Mouse (Mus musculus) hematopoietic stem cell, adult 5-6 weeks (primary cell): Measurements from ENCODE around the gene Tmem41b. TPM values are rescaled to one million over a fixed set of nuclear protein-coding genes. Genes with fewer than 3 reads are reported as not detected.
"Not testable (repeated sequence)": the region's sequence is repeated elsewhere in the genome, so short reads cannot be mapped to it uniquely, and the experiment has no call there.

Source experiments
- ATAC-seq, 2 experiments: fragments of 125-278 bp in 1 of 2; replicated peaks in 1 of 2; 2 replicates each; pipeline ENCODE4 v1.8.0; 2016 to 2017; ENCODE audit warnings: inconsistent platforms in 2 of 2, mild to moderate bottlenecking in 2 of 2, moderate number of reproducible peaks in 2 of 2, low read depth in 1 of 2, moderate TSS enrichment in 1 of 2; ENCODE audit not compliant: low FRiP score in 2 of 2, poor library complexity in 2 of 2, severe bottlenecking in 2 of 2, insufficient read depth in 1 of 2, low TSS enrichment in 1 of 2
- total RNA-seq: library from RNA; stranded (forward); fragments of 172-1452, 232-1000 nt; gene quantifications from 2 replicates; pipeline ENCODE4 v1.2.3, GENCODE M21; 2017

Gene Tmem41b
- total RNA-seq = 37.3 and 39.4 TPM in 2 replicates

DNA sequence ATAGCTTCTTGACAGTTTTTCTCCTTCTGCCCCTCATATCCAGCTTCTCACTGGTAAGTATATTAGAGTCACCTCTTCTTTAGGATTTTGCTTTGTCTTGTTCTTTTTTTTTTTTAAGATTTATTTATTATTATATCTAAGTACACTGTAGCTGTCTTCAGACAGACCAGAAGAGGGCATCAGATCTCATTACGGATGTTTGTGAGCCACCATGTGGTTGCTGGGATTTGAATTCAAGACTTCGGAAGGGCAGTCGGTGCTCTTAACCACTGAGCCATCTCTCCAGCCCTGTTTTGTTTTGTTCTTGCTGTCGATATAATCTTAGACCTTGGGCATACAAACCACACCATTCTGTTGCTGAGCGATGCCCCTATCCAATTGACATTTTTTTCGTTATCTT, at the start of gene Tmem41b:
Tmem41b (minus strand) TSS at position 155 of the 400 bp plus-strand sequence.
- not testable (repeated sequence) for ATAC-seq

DNA sequence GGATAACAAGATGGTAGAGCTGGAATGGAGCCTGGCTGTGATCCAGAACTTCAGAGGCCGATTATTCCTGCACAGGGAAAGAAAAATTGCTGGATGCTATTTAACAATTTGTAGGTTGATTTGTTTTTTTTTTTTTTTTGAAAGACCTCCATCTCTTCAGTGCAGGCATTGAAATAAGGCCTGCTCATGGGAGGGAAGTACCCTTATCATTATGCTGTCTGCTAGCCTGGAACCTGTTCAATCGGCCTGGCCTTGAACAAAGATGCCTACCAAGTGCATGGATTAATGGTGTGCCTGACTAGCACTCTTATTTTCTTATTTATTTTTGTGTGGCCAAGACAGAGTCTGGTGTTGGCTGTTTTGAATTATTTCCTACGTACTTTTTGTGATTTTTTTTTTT, 43.6 kb upstream of the Tmem41b start:
- ATAC-seq = no peak

DNA sequence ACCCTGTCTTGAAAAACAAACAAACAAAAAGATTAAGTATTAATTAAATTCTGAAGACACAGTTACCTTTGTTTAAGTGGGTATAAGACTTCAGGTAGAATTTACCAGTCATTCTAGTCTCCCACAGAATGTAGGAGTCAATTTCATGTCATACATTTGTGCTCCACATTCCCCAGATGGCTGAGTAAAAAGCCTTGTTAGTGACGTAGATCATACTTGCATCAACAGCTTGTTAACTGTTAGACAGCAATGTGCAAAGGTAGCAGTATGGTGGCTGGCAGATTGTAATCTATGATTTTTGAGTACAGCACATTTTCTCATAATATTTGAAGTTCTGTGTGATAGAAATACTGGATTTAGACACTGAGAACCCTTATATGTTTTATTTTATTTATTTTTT, 42.1 kb upstream of the Tmem41b start:
- no peak for ATAC-seq

DNA sequence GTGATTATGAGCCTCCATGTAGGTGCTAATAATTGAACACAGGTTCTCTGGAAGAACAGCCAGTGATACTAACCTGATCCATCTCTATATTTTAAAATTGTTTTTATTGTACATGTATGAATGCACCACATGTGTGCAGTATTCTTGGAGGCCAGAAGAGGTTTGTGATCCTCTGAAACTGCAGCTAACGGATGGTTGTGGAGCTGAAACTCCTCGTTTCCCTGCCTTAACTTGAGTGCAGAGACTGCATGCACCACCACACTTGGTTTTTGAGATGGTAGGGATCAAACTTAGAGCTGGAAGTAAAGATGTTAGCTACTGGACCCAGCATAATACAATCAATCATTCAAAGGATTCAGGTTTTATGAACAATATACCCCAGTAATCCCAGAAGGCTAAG, 39.9 kb upstream of the Tmem41b start:
- ATAC-seq = no peak

DNA sequence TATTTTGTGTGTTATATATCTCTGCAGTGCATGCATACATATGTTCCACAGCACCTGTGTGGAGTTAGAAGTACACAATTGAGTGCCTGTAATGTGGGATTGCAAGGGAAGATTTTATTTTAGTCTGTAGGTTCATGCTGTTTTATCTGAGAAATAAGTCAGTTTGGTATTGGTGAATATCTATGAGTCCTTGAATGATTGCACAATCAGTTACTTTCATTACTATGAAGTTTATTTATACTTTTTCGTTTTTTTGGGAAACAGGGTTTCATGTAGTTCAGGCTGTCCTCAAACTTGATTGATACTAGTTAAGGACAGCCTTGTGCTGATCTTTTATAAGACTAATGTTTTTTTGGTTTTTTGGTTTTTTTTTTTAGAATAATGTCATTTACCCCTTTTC, 36.8 kb upstream of the Tmem41b start:
- ATAC-seq = no peak

DNA sequence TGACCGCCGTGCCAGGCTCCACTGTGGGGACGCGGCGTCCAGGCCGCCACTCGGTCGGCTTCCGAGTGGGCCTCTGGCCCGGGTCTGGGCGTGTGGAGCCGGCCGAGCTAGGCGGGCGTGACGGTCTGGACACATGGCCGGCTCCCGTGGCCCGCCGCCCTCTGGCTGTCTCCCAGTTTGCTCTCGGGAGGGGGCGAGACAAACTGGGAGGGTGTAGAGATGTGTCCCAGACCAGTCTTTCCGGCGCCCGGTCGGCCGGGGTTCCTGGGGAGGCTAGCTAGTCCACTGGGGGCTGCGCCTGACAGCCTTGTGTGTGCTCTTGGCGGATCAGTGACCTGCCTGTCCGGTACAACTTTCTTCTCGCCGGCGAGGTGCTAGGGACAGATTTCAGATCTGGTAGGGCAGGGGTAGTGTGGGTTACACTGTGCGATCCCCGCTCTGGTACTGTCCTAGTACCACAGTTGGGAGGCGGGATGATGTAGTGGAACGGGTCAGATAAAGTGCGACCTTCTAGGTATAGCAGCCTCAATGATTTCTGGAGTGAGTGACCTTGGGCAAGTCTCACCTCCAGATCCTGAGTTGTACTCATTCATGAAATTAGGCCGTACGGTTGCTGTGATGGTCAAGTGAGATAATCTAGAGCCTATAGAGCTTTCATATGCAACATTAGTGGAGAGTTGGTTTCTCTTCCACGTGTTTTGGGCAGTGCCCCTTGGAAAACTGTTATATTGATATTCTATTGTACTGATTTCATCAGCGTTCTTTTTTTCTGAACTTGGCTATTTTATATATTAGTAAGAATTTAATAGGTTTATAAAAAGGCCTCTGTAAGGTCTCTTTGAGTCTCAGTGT, 32.1 kb upstream of the Tmem41b start:
- peak; percentile 27 to 58; a peak in 3 of 4 replicates for ATAC-seq

DNA sequence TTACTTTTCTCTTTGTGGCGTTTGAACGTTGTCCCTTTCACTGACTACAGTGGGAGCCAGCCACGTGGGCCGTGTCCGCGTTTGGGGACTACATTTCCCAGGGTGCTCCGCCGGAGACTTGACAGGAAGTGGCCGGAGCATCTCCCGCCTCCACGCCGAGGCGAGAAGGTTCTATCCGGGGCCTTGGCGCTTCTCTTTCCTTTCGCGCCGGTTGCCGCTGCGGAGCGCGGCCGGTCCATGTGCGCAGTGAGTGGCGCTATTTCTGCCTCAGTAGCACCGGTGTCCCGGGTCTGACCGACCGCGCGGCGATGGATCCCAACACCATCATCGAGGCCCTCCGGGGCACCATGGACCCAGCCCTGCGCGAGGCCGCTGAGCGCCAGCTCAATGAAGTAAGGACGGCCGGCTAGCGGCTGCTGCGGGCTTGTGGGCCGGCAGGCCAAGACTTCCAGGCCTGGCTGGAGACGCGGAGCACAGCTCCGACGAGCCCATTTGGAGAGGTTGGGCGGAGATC, 31.4 kb upstream of the Tmem41b start, which contains the start of gene Ipo7:
Ipo7 (plus strand) TSS at position 158 of the 514 bp plus-strand sequence.
- peak; percentile 99 for ATAC-seq

DNA sequence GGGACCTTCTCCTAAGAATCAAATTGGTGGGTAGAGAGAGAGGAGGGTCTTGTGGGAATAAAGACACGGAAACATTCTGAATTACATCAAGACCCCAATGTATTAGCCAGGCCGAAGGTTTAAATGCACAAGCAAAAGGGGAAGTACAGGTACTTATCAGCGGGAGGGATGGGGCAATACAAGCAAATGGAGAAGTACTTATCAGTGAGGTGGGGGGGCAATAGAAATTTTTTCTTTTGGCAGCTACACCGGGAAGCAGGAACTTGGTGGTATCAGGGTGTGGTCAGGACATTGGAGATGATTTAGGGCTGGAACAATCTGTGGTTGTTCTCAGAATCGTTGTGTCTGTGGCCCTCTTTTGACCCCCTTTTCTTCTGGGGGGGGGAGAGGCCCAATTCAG, 27.5 kb upstream of the Tmem41b start:
- no peak for ATAC-seq

DNA sequence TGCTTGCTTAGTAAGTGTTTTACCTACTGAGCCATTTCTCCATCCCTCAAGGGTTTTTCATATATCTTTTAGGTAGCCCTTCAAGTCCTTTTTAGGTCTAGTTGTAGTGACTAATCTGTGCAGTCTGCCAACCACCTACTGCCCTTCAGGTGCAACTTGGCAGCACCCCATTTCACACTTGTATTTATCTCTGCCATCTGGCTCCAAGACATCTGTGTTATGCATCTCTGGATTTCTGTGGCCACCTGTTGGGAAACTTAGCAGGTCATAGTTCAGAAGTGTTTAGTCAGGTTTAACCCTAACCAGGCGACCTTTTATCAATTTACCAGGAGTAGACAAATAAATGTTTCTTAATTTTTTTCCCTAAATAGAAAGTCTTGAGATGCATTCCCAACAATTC, 24.7 kb upstream of the Tmem41b start:
- ATAC-seq = no peak

DNA sequence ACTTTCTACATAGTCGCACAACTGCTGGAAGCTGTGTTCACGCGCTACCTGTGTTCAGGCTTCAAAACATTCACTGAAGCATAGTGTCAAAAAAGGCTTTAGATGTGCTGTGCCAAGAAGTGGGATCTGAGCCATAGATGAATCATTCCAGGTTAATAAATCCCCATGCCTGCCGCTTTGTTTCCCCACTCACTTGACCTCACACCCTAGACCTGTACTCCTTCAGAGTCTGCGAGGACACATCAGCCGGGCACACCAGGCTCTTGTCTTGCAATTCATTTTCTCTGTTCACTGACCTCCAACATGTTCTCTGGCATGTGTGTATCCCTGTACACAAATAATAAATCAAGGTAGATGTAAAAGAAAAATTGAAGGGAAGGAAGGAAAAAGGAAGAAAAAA, 22.4 kb upstream of the Tmem41b start:
- ATAC-seq = no peak

DNA sequence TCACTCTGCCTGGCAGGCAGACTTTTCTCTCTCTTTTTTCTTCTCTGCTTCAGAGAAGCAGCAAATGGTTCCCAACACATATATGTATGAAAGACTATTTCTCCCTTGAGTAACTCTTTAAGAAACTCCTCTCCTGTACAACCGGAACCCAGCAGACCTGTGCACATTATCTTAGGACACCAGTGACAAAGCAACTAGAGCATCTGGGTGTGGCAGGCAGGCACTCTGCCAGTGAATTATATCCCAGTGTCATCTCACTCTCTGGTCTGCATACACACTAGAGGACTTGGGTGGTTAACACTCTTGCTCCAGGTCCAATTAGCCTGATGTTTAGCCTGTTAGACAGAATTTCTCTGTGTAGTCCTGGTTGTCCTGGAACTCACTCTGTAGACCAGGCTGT, 21.8 kb upstream of the Tmem41b start:
- ATAC-seq = no peak

DNA sequence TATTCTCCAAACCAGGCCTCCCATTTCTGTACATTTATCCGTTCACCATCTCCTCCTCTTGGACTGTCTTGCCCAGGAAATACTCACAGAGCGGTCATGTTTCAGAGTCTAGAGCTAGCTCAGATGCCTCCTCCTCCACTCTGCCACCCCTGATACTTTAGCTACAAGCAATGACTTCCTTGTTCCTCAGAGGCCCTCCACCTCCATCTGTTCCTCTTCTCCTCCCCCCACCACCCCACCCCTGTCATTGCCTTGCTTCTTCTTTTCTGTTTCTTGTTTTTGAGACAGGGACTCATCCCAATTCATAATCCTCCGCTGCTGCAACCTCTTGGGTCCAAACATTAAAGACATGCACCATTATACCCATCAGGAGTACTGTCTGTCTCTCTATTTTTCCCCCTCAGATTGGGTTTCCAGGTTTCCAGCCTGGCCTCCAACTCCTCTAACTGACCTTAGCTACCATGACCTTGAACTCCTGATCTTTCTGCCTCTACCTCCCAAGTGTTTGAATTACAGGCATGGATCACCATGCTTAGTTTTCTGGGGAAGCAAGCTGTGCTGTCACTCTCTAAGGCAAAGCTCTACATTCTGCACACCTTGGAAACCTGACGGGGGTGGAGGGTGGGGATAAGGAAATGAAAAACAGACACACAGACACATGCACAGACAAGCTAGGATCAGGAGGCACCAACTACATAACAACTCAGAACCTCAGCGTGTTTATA, 19.9 kb upstream of the Tmem41b start:
- peak; percentile 53 to 70; a peak in 2 of 4 replicates for ATAC-seq

DNA sequence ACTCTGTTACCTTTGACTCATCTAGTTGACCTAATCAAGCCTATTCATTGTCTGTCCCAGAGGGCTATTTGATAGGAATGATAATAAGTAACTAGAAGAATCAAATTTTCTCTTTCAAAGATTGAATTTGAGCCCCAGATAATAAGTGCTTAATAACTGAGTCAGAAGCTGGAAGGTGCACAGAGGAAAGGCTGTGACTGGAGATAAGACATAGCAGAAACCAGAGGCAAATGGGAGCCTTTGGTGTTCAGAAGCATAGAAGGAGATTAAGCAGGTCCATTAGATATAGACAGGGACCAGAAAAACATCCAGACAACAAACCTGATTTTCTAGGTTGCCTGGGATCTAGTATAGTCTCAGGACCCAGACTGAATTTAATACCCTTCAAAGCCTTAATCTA, 19.2 kb upstream of the Tmem41b start:
- ATAC-seq = no peak

DNA sequence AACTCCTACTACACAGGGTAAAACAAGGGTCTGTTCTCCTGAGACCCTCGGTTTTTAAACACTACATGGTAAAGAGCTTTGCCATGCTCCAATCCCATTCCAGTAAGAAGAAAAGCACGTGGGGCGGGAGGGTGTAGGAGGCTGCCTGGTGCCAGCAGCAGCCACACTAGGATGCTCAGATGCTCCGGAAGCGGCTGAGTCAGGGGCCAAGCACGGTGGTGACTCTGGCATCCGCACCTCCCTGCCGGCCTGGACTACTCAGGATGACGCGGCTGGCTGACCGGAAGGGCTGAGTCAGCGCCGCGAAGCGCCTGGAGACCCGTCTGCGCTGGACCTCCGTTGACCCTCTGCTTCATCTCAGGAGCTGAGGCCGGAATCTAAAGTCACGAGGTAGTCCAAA, 16.2 kb upstream of the Tmem41b start:
- ATAC-seq = no peak; a peak in 1 of 4 replicates

DNA sequence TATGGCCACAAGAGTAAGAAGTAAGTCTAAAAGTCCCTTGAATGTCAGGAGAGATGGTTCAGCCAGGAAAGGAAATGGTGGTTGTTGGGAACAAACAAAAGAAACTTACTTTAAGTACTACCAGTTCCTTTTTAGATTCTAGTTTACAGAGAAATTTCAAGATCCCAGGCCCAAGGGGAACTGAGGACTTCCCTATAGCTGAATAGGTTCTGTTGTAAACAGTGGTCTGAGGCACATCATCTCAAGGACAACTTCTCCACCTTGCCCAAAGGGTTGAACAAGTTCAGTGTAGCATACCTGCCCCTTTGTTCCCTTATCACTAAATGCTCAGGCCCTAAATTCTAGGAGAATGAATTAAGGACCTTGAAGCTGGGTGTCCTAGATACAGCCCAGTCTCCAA, 15.4 kb upstream of the Tmem41b start:
- ATAC-seq = peak in 1 of 2 experiments; percentile 38; a peak in 1 of 4 replicates

DNA sequence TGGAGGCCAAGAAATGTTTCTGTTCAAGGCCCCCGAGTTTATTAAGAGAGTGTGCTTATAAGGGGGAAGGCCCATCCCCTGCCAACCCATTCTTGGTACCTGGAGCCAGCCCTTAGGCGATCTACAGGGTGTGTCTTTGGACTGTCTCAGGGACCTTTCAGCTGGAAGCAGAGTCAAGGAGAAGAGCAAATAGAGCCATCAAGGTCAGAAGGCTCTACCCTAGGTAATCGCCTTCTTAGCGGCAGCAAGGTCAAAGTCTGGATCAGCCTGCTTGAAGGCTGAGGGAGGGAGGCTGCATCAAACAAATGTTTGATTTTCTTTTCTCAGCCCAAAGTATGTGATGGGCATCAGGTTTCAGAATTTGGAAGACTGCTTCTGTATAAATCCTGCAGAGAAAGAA, 11.7 kb upstream of the Tmem41b start:
- ATAC-seq = no peak

DNA sequence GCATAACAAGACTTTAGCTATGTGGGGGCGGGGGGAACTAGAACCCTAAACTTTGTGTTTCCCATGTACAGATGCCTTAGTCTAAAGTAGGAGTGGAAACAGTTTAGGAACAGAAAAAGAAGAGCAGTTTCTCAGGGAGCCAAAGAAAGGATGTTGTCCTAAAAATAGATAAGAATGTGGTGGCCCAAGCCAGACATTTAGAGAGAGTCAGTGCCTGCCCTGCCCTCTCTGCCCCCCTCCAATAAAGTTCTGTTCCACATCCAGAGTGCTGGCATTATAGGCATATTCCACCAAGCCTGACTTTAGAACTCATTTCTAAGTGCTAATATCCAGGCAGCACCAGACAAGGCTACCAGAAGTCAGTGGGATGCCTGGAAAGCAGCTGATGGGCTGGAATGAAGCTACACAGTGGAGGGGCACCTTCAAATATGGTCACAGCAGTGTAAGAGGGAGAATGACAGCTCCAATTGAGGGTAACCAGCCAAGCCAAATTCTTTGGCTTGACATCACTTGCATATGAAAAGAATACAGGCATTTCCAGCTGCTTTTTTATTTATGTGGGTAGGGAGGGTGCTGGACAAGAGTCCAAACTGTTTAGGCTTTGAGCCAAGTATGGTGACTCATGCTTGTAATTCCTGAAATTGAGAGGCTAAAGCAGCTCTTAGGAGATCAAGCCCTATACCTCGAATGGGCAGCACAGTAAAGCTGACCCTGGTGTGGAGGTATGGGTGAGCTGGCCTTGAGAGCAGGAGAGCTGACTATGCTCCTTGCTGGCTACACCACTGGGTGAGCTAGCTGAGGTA, 6.6 kb upstream of the Tmem41b start:
- no peak for ATAC-seq

DNA sequence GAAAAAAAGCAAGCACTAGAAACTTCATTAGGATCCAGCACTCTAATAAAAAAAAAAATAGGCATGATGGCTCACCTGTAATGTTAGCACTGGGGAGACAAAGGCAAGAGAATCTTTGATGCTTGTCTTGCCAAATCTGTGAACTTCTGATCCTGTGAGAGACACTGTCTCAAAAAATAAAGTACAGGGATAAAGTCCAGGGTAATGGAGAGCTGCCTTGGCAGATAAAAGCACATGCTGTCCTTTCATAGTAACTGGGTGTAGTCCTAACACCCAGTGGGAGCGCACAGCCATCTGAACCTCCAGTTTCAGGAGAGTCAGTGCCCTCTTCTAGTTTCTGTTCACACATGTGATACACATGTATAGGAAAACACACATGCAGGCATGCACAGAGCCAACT, 4.6 kb upstream of the Tmem41b start:
- no peak for ATAC-seq
